Mouse (Mus musculus) neural tube, embryonic 14.5 days (tissue): ENCODE results near the gene Inpp5e. TPM values are rescaled to one million over a fixed set of nuclear protein-coding genes. Genes with fewer than 3 reads are reported as not detected.
A peak's percentile ranks its signal among the peaks of the same experiment; 100 is the strongest.

Source experiments
- ATAC-seq: fragments of 200-750 bp; cut with Nextera tagmentation; 2 replicates; pipeline ENCODE4 v1.8.0; 2017; ENCODE audit warnings: low read depth, mild to moderate bottlenecking, moderate TSS enrichment, moderate library complexity
- H3K27ac ChIP-seq: fragments of 300-500 bp; sonication (generic); 2 replicates; pipeline ENCODE4 v1.5.1; 2014; ENCODE audit warnings: low read depth, mild to moderate bottlenecking, control low read depth, low read length, moderate library complexity, mixed read lengths
- H3K27me3 ChIP-seq: fragments of 300-500 bp; sonication (generic); 2 replicates; pipeline ENCODE4 v1.6.1; 2014; ENCODE audit warnings: low read length; ENCODE audit not compliant: control insufficient read depth, insufficient read depth
- H3K36me3 ChIP-seq: fragments of 300-500 bp; sonication (generic); 2 replicates; pipeline ENCODE4 v1.6.1; 2014; ENCODE audit warnings: low read length, mixed read lengths; ENCODE audit not compliant: control insufficient read depth, insufficient read depth
- H3K4me1 ChIP-seq: fragments of 300-500 bp; sonication (generic); 2 replicates; pipeline ENCODE4 v1.6.1; 2014; ENCODE audit warnings: low read length; ENCODE audit not compliant: control insufficient read depth, insufficient read depth
- H3K4me2 ChIP-seq: fragments of 300-500 bp; sonication (generic); 2 replicates; pipeline ENCODE4 v1.6.1; 2014; ENCODE audit warnings: mild to moderate bottlenecking, low read depth, low read length, control low read depth
- H3K4me3 ChIP-seq: fragments of 300-500 bp; sonication (generic); 2 replicates; pipeline ENCODE4 v1.5.1; 2014; ENCODE audit warnings: low read depth, low read length, control low read depth, mixed read lengths
- H3K9ac ChIP-seq: fragments of 300-500 bp; sonication (generic); replicated peaks from 2 replicates; pipeline ENCODE4 v1.6.1; 2014; ENCODE audit warnings: low read depth, mild to moderate bottlenecking, control low read depth, low read length, mixed read lengths
- H3K9me3 ChIP-seq: fragments of 300-500 bp; sonication (generic); 2 replicates; pipeline ENCODE4 v1.6.1; 2016; ENCODE audit warnings: low read length; ENCODE audit not compliant: control insufficient read depth
- WGBS: fragments of 180-500 bp; shearing (Covaris S2); extraction: QIAGEN DNeasy Blood & Tissue Kit; methylation state at CpG from one replicate; pipeline ENCODE4 v1.1.7; 2014; 5-methylcytosine and 5-hydroxymethylcytosine counted together
- polyA plus RNA-seq: library from polyadenylated mRNA; unstranded; fragments of >200 nt; fragmentation: Nextera tagmentation; extraction: Ambion mirVana; gene quantifications from 2 replicates; pipeline ENCODE4 v1.2.1, GENCODE M21; 2014

The Inpp5e gene
- polyA plus RNA-seq, 1 experiment from 2014 or later = 21.3 TPM

DNA sequence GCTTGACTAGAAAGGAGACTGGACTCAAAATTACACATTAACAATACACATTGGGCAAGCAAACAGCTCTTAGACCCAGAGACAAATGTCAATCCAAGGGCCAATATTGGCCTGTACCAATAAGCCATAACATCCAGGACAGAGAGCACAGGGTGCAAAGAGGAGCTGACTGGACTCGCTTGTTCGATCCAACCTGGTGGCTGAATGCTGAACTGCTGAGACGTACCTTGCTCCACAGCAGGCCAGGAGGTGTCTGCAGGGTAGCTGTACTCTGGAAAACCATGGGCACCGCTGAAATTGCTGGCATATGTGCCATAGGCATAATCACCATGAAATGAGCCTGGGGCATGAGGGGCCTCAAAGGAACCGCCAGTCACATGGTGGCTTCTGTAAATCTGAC lies 20.8 kb upstream of the Inpp5e start:
- Histone ChIP-seq H3K27ac (no peak overlapping the region), H3K36me3 (peaks cover 71% of the 10 kb centered on the region), H3K4me2 (no peak overlapping the region), H3K9ac (no peak overlapping the region), H3K4me3 (no peak overlapping the region), H3K9me3 (no peaks in the 10 kb centered on the region), H3K4me1 (no peaks in the 10 kb centered on the region), H3K27me3 (no peaks in the 10 kb centered on the region)
- WGBS = 84% methylated on average over 5 of the region's 5 CpGs
- no peak for ATAC-seq

DNA sequence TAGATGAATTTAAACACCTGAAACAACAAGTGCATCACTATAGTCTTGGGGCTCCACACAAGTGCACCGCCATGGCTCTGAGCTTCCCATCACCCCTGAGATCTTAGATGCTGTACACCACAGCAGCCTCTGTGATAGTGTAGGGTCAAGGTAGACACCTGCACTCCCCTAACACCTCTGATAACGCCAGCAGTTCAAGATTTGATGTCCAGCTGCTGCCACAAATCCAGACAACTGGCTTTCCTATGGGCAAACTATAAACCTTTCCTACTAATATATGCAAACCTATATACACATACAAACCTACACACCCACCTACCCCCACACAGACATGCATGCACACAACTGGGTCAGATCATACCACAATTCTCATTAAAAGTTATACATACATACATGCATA lies 15.5 kb upstream of the Inpp5e start:
- no peaks in the 10 kb centered on the region for H3K4me1 ChIP-seq
- whole genome bisulfite sequencing = 98% methylated on average over 2 of the region's 2 CpGs
- peaks cover 87% of the 10 kb centered on the region for H3K36me3 ChIP-seq
- H3K9ac ChIP-seq = no peak overlapping the region
- H3K27ac ChIP-seq = no peak overlapping the region
- no peaks in the 10 kb centered on the region for H3K27me3 ChIP-seq
- no peaks in the 10 kb centered on the region for H3K9me3 ChIP-seq
- no peak overlapping the region for H3K4me3 ChIP-seq
- no peak overlapping the region for H3K4me2 ChIP-seq
- no peak for ATAC-seq

DNA sequence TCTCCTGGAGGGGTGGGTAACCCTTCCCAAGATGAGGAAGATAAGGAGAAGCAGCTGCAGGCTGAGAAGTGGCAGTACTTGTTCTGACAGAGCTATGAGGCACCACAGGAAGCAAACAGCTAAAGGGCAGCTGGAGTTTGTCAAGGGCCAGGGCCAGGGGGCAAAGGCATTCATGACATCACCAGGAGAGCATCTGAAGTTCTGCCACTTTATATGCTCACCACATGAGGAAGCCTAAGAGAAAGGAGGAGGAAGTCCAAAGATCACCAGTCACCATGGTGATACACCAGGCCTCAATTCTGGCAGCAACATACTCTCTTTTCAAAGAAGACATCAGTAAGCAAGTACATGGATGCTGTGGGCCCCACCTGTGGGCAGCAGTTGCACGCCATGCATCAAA lies 14.1 kb upstream of the Inpp5e start:
- Histone ChIP-seq H3K4me2 (no peak overlapping the region), H3K4me1 (no peaks in the 10 kb centered on the region), H3K27me3 (no peaks in the 10 kb centered on the region), H3K4me3 (no peak overlapping the region), H3K36me3 (peaks cover 81% of the 10 kb centered on the region), H3K9ac (no peak overlapping the region), H3K9me3 (no peaks in the 10 kb centered on the region), H3K27ac (no peak overlapping the region)
- WGBS = 88% methylated on average over 1 of the region's 1 CpGs
- ATAC-seq = no peak

DNA sequence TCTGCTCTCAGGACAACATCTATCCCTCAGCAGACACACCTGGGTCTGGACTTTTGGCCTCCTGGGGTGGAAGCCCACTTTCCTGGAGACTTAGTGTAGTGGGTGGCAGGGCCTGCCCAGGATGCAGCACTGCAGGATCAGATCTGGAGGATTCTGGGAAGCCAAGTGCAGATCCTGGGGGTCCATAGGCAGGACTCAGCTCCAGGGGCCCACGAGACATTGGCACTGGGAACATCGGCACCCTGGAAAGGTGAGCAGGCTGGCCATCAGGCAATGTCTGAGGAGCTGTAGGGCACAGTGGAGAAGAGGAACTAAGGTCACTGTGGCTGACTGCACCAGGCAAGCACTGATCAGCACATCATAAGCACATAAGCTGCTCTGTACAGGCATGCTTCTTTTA lies 13.0 kb upstream of the Inpp5e start:
- H3K36me3 ChIP-seq = peaks cover 83% of the 10 kb centered on the region
- H3K27ac ChIP-seq = no peak overlapping the region
- no peak overlapping the region for H3K9ac ChIP-seq
- 95% methylated on average over 2 of the region's 2 CpGs for WGBS
- no peak overlapping the region for H3K4me3 ChIP-seq
- ATAC-seq = no peak
- H3K4me2 ChIP-seq = no peak overlapping the region
- H3K9me3 ChIP-seq = no peaks in the 10 kb centered on the region
- no peaks in the 10 kb centered on the region for H3K27me3 ChIP-seq
- no peaks in the 10 kb centered on the region for H3K4me1 ChIP-seq

DNA sequence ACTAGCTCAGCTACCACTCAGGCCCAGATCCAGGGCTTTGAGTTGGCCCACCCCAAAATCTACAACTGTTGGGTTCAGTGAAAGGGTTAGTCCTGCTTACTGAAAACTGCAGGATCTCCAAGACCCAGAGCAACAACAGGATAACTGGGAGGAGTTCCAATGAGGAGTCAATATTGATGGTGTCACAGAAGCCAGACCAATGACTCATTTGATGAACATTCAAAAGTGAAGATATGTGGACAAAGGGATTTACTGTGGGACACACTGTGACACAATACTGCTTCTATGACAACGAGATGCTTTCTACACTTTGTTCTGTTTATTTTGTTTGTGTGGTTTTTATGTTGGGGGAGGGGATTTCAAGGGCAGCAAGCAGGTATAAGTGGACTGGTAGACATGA lies 9.1 kb upstream of the Inpp5e start:
- Histone ChIP-seq H3K27me3 (no peaks in the 10 kb centered on the region), H3K4me2 (no peak overlapping the region), H3K27ac (no peak overlapping the region), H3K9me3 (no peaks in the 10 kb centered on the region), H3K4me1 (no peaks in the 10 kb centered on the region), H3K9ac (no peak overlapping the region), H3K4me3 (no peak overlapping the region), H3K36me3 (peaks cover 78% of the 10 kb centered on the region)
- WGBS = 94% methylated on average over 1 of the region's 1 CpGs
- ATAC-seq = no peak

DNA sequence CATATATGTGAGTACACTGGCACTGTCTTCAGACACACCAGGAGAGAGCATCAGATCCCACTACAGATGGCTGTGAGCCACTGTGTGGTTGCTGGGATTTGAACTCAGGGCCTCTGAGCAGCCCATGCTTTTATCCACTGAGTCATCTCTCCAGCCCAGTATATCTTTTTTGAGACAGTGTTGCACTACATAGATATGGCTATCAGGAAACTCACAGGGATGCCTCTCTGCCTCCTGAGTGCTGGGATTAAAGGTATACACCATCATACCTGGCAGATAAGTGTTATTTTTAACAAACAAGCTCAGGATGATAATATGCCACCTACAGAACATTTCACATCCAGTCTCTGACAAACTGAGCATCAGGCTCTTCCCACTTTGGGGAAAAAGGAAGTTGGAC lies 8.1 kb upstream of the Inpp5e start:
- H3K9me3 ChIP-seq = no peaks in the 10 kb centered on the region
- peaks cover 78% of the 10 kb centered on the region for H3K36me3 ChIP-seq
- no peak overlapping the region for H3K27ac ChIP-seq
- H3K4me3 ChIP-seq = no peak overlapping the region
- no peaks in the 10 kb centered on the region for H3K27me3 ChIP-seq
- ATAC-seq = no peak
- no peak overlapping the region for H3K9ac ChIP-seq
- H3K4me2 ChIP-seq = no peak overlapping the region
- H3K4me1 ChIP-seq = no peaks in the 10 kb centered on the region

DNA sequence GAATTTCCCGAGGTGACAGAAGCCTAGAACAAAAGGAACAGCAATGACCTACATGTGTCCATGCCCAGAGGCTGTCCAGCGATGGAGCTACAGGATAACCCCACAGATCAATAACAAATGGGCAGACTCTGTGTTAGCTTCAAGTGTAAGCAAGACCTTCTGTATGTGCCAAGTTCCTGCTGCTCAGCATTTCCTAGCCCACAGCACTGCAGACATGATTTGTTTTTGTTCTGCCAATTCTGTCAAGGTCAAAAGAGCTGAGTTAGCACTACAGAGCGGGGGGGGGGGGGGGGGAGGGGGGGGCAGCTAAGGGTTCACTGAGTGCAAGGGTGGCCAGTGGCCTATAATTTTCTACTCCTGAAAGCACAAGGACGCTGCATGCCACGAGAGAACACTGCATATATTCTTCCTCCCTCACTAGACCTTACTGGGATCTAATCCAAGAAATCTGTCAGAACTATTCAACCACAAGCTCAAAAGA lies 2.0 kb upstream of the Inpp5e start:
- Histone ChIP-seq H3K27ac (no peak overlapping the region), H3K4me3 (no peak overlapping the region), H3K9ac (no peak overlapping the region), H3K36me3 (peaks cover 42% of the 10 kb centered on the region), H3K27me3 (peaks cover 4% of the 10 kb centered on the region; the same call in 1 of the 2 replicates), H3K4me1 (peaks cover 30% of the 10 kb centered on the region), H3K4me2 (no peak overlapping the region), H3K9me3 (no peaks in the 10 kb centered on the region)
- ATAC-seq = no peak
- 69% methylated on average over 5 of the region's 5 CpGs for WGBS

DNA sequence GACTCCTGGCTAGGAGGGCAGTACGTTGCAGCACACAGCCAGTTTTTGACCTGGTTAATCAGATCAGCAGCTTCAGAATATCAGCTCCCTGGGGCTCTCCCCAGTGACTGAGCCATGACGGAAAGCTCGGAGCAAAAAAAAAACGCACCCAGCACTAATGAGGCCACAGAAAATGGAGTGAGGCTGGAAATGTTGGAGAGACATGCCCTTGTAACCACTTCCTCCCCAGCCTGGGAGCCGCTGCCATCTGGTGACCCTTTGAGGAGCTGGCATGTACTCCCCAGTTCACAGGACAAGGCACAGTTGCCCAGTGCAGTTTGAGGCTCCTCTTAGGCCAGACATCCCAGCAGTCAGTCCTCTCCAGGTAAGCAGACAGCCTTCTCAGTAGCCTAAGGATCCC lies 1.1 kb upstream of the Inpp5e start:
- 69% methylated on average over 5 of the region's 5 CpGs for WGBS
- Histone ChIP-seq H3K27me3 (peaks cover 4% of the 10 kb centered on the region; the same call in 1 of the 2 replicates), H3K9me3 (no peaks in the 10 kb centered on the region), H3K36me3 (peaks cover 33% of the 10 kb centered on the region), H3K4me3 (no peak overlapping the region), H3K9ac (no peak overlapping the region), H3K4me2 (no peak overlapping the region), H3K27ac (no peak overlapping the region), H3K4me1 (peaks cover 33% of the 10 kb centered on the region)
- ATAC-seq = no peak

DNA sequence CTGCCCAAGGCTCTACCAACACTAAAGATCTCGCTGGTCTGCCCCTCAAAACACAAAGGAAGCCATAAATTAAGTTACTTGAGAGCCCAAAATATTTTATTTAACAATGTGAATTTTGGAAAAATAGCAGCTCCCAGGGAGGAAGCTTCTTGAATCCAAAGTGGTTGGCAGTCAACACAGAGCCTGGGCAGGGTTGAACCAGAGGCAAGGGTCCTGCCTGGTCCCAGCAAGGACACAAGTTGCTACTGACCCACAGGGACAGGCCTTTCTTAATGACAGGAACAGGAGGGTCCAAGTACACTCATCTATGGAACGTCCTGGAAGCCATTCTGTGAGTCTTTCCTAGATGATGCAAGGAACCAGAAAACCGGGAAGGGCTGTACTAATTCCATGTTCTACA lies 359 bp upstream of the Inpp5e start:
- Histone ChIP-seq H3K27ac (no peak overlapping the region), H3K9ac (peak overlapping the region; percentile 93), H3K36me3 (peaks cover 28% of the 10 kb centered on the region), H3K9me3 (no peaks in the 10 kb centered on the region), H3K4me1 (peaks cover 33% of the 10 kb centered on the region), H3K4me3 (peak overlapping the region; percentile 93), H3K4me2 (peak overlapping the region; percentile 98; the same call in 1 of the 2 replicates), H3K27me3 (peaks cover 4% of the 10 kb centered on the region; the same call in 1 of the 2 replicates)
- 56% methylated on average over 3 of the region's 3 CpGs for WGBS
- ATAC-seq = peak; percentile 10; the same call in 1 of the 2 replicates
